Mouse (Mus musculus): ENCODE measurements around the gene Ccdc137. TPM values are rescaled to one million over a fixed set of nuclear protein-coding genes. Genes with fewer than 3 reads are reported as not detected.

Ccdc137 gene
- polyA plus RNA-seq, 1 experiment from 2014 or later = 25.6 TPM

GRCm38 (mm10) chr11:120437857-120438385 is 20.0 kb upstream of the Ccdc137 start:
- ChIA-PET POLR2A (interaction anchor here (0.8 kb wide), 1 partner anchor 16 kb away, joined by 5 read pairs; no protein-coding TSS in a partner anchor), CTCF (interaction anchor here (0.6 to 1.5 kb wide), 2 partner anchors 9 to 262 kb away, joined by 3 to 4 read pairs; no protein-coding TSS in a partner anchor)
- no peaks in the 10 kb centered on the region for H3K27me3 ChIP-seq
- DNase-seq (ENCODE audit: low read depth, low spot score) (no peak), ATAC-seq (no peak)
- in situ Hi-C loops (cut with MboI; ENCODE audit: low pct_unique_long_range_greater_than_20kb) = no loop called here
- TF ChIP-seq CTCF (IDR thresholded peaks at IDR 0.05) = no peak

GRCm38 (mm10) chr11:120442344-120442743 is 15.6 kb upstream of the Ccdc137 start, which contains the start of gene Tspan10:
Gene Tspan10, plus strand, starts transcription at chr11:120442644.
- DNase-seq (ENCODE audit: low read depth, low spot score) (no peak), ATAC-seq (no peak)
- H3K27me3 ChIP-seq = no peaks in the 10 kb centered on the region
- in situ Hi-C loops (cut with MboI; ENCODE audit: low pct_unique_long_range_greater_than_20kb) = no loop called here
- TF ChIP-seq CTCF (IDR thresholded peaks at IDR 0.05) = no peak
- CTCF ChIA-PET = no interaction called here
- POLR2A ChIA-PET = no interaction called here

GRCm38 (mm10) chr11:120442765-120443280 is 15.1 kb upstream of the Ccdc137 start:
- in situ Hi-C loops (cut with MboI; ENCODE audit: low pct_unique_long_range_greater_than_20kb) = no loop called here
- TF ChIP-seq CTCF (IDR thresholded peaks at IDR 0.05) = no peak
- DNase-seq (ENCODE audit: low read depth, low spot score) (no peak), ATAC-seq (no peak)
- ChIA-PET POLR2A (interaction anchor here (0.6 kb wide), 1 partner anchor 21 kb away, joined by 4 read pairs; no protein-coding TSS in a partner anchor), CTCF (no interaction called here)
- H3K27me3 ChIP-seq = no peaks in the 10 kb centered on the region

- ChIA-PET CTCF (no interaction called here), POLR2A (no interaction called here)
- DNase-seq (ENCODE audit: low read depth, low spot score) = no peak
- TF ChIP-seq CTCF (IDR thresholded peaks at IDR 0.05) = no peak
- no peaks in the 10 kb centered on the region for H3K27me3 ChIP-seq
- in situ Hi-C loops (cut with MboI; ENCODE audit: low pct_unique_long_range_greater_than_20kb) = no loop called here
- no peak for ATAC-seq
These were observed 13.8 kb upstream of the Ccdc137 start for GRCm38 (mm10) chr11:120444106-120444505.

- ChIA-PET CTCF (no interaction called here), POLR2A (no interaction called here)
- no peak for TF ChIP-seq CTCF (IDR thresholded peaks at IDR 0.05)
- in situ Hi-C loops (cut with MboI; ENCODE audit: low pct_unique_long_range_greater_than_20kb) = no loop called here
- H3K27me3 ChIP-seq = no peaks in the 10 kb centered on the region
- no peak for ATAC-seq
- DNase-seq (ENCODE audit: low read depth, low spot score) = no peak
These were observed 12.4 kb upstream of the Ccdc137 start for GRCm38 (mm10) chr11:120445475-120445874.

- ChIA-PET CTCF (interaction anchor here (1.9 kb wide), 1 partner anchor 9 kb away, joined by 4 read pairs; the partner anchor contains the start of gene Nploc4), POLR2A (no interaction called here)
- in situ Hi-C loops (cut with MboI; ENCODE audit: low pct_unique_long_range_greater_than_20kb) = no loop called here
- no peak for ATAC-seq
- DNase-seq (ENCODE audit: low read depth, low spot score) = no peak
- no peaks in the 10 kb centered on the region for H3K27me3 ChIP-seq
- no peak for TF ChIP-seq CTCF (IDR thresholded peaks at IDR 0.05)
These were observed 10.7 kb upstream of the Ccdc137 start for GRCm38 (mm10) chr11:120447179-120447578.

- no peak for TF ChIP-seq CTCF (IDR thresholded peaks at IDR 0.05)
- ChIA-PET POLR2A (interaction anchor here (0.9 kb wide), 1 partner anchor 15 kb away, joined by 3 read pairs; the partner anchor contains the start of gene Arl16), CTCF (no interaction called here)
- H3K27me3 ChIP-seq = no peaks in the 10 kb centered on the region
- ATAC-seq = no peak
- in situ Hi-C loops (cut with MboI; ENCODE audit: low pct_unique_long_range_greater_than_20kb) = no loop called here
- no peak for DNase-seq (ENCODE audit: low read depth, low spot score)
These were observed 5.7 kb upstream of the Ccdc137 start for GRCm38 (mm10) chr11:120452246-120452645.

GRCm38 (mm10) chr11:120453306-120453705 is 4.6 kb upstream of the Ccdc137 start, which contains the start of gene Pde6g:
Gene Pde6g, minus strand, starts transcription at chr11:120453500.
- no peaks in the 10 kb centered on the region for H3K27me3 ChIP-seq
- ATAC-seq = no peak
- ChIA-PET POLR2A (interaction anchor here (0.9 kb wide), 1 partner anchor 14 kb away, joined by 3 read pairs; the partner anchor contains the start of gene Arl16), CTCF (no interaction called here)
- DNase-seq (ENCODE audit: low read depth, low spot score) = no peak
- in situ Hi-C loops (cut with MboI; ENCODE audit: low pct_unique_long_range_greater_than_20kb) = no loop called here
- TF ChIP-seq CTCF (IDR thresholded peaks at IDR 0.05) = no peak

- H3K27me3 ChIP-seq = no peaks in the 10 kb centered on the region
- ATAC-seq (no peak), DNase-seq (ENCODE audit: low read depth, low spot score) (no peak)
- no peak for TF ChIP-seq CTCF (IDR thresholded peaks at IDR 0.05)
- CTCF ChIA-PET = no interaction called here
- POLR2A ChIA-PET = no interaction called here
- in situ Hi-C loops (cut with MboI; ENCODE audit: low pct_unique_long_range_greater_than_20kb) = no loop called here
These were observed 3.0 kb upstream of the Ccdc137 start for GRCm38 (mm10) chr11:120454965-120455364.

GRCm38 (mm10) chr11:120455413-120455812 is 2.5 kb upstream of the Ccdc137 start:
- ATAC-seq = no peak
- in situ Hi-C loops (cut with MboI; ENCODE audit: low pct_unique_long_range_greater_than_20kb) = no loop called here
- ChIA-PET CTCF (no interaction called here), POLR2A (no interaction called here)
- no peaks in the 10 kb centered on the region for H3K27me3 ChIP-seq
- DNase-seq (ENCODE audit: low read depth, low spot score) = no peak
- TF ChIP-seq CTCF (IDR thresholded peaks at IDR 0.05) = no peak

GRCm38 (mm10) chr11:120457370-120457769 is 545 bp upstream of the Ccdc137 start:
- CTCF ChIA-PET = interaction anchor here (0.8 to 1.4 kb wide), 2 partner anchors 8 to 10 kb away, joined by 4 read pairs; partner anchors contain the start of gene Arl16
- no peaks in the 10 kb centered on the region for H3K27me3 ChIP-seq
- ATAC-seq (peak; percentile 5), DNase-seq (ENCODE audit: low read depth, low spot score) (no peak)
- POLR2A ChIA-PET = interaction anchor here (0.6 to 2.0 kb wide), 5 partner anchors 9 to 66 kb away, joined by 3 to 7 read pairs (median 5); partner anchors contain the start of genes Arl16, Mrpl12 and Nploc4
- TF ChIP-seq CTCF (IDR thresholded peaks at IDR 0.05) = no peak
- in situ Hi-C loops (cut with MboI; ENCODE audit: low pct_unique_long_range_greater_than_20kb) = no loop called here
